16 mouse cellular contexts compared by ENCODE assay signal in the genomic region with DNA sequence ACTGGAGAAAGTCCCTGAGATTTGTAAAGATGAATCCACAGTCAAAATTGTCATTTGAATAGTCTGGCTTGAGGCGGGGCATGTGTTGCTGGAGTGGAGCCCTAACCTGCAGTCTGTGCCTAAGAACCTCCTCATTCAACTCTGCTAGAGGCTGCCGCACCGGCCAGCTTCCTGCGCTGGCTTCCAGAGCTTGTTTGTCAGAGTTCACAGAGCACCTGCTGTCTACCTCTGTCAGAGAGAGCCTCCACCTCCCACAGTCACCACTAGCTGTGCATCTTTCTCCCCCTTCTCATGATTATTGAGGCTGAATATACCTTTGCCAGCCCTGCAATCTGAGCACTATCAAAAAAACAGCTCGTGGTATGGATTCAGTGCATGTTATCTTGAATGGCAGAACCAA. TPM values are rescaled to one million over a fixed set of nuclear protein-coding genes. Genes with fewer than 3 reads are reported as not detected.
DNase-seq lines count a peak whose midpoint lies in the region; TF ChIP-seq lines count a peak whose summit lies in the region.
"Had no signal": no experiment of that assay in that cellular context is flagged by ENCODE, and none has a peak within 500 bp of the region (broad histone marks: within the 10 kb centered on the region; RNA-seq: fewer than 3 reads in every experiment).

No protein-coding gene starts in this region.

- H3K9me3 ChIP-seq in CH12.LX (replicated peaks; ENCODE audit: low read length) = no peaks in the 10 kb centered on the region
- H3K9me3 ChIP-seq: embryonic facial prominence, embryonic 13.5 days; forebrain, embryonic 12.5 days; heart, embryonic 10.5 days; kidney, embryonic 15.5 days had no signal

- no peak for TF ChIP-seq POLR2A in CH12.LX (IDR thresholded peaks at IDR 0.05; ENCODE audit: low read depth, low read length)

- peak overlapping the region; percentile 26; the same call in 1 of the 2 replicates for H3K4me2 ChIP-seq in CH12.LX (ENCODE audit: insufficient read depth, low read depth, poor library complexity, severe bottlenecking)
- H3K4me2 ChIP-seq: embryonic facial prominence, embryonic 13.5 days; forebrain, embryonic 12.5 days; hindbrain, embryonic 14.5 days; kidney, embryonic 15.5 days had no signal

- H3K4me1 ChIP-seq in CH12.LX (ENCODE audit: control insufficient read depth in 1 of 2, insufficient read depth in 2 of 2) = peaks cover 23 to 63% of the 10 kb centered on the region in 2 experiments
- H3K4me1 ChIP-seq: embryonic facial prominence, embryonic 13.5 days; forebrain, embryonic 12.5 days; heart, embryonic 10.5 days; kidney, embryonic 15.5 days had no signal

- no peak overlapping the region; the same call in 1 of the 2 replicates for H3K27ac ChIP-seq in CH12.LX (ENCODE audit: insufficient read depth, low read depth)
- H3K27ac ChIP-seq in gastrocnemius, adult 2 months = no peak overlapping the region
- H3K27ac ChIP-seq: embryonic facial prominence, embryonic 13.5 days; forebrain, embryonic 12.5 days; heart, embryonic 10.5 days; hindbrain, embryonic 14.5 days; kidney, embryonic 15.5 days; macrophage had no signal

- no peak for TF ChIP-seq CTCF in CH12.LX (conservative IDR thresholded peaks at IDR 0.05 in 1 of 2, IDR thresholded peaks at IDR 0.05 in 1 of 2; ENCODE audit: low read depth in 2 of 2, low read length in 2 of 2)
- TF ChIP-seq CTCF in gastrocnemius, adult 2 months (IDR thresholded peaks at IDR 0.05) = no peak

- in situ Hi-C loops in CH12.LX (cut with MboI; ENCODE audit: low pct_ligation_motif_present, low pct_unique_long_range_greater_than_20kb, low sequenced_read_pairs) = no loop called here

- no peaks in the 10 kb centered on the region for H3K36me3 ChIP-seq in CH12.LX (replicated peaks in 1 of 2; ENCODE audit: control insufficient read depth in 1 of 2, insufficient read depth in 1 of 2, low read length in 1 of 2)
- H3K36me3 ChIP-seq: embryonic facial prominence, embryonic 13.5 days; forebrain, embryonic 12.5 days; heart, embryonic 10.5 days; kidney, embryonic 15.5 days had no signal

- no peak for TF ChIP-seq RAD21 in CH12.LX (IDR thresholded peaks at IDR 0.05; ENCODE audit: low read depth, low read length)

- dilution Hi-C loops in CH12.LX (cut with MboI; ENCODE audit: extremely low pct_ligation_motif_present, extremely low pct_unique_long_range_greater_than_20kb, low sequenced_read_pairs) = no loop called here

- no peaks in the 10 kb centered on the region for H3K27me3 ChIP-seq in CH12.LX (replicated peaks)
- H3K27me3 ChIP-seq: embryonic facial prominence, embryonic 13.5 days; forebrain, embryonic 12.5 days; kidney, embryonic 15.5 days had no signal

- no peak for TF ChIP-seq EP300 in CH12.LX (IDR thresholded peaks at IDR 0.05; ENCODE audit: low read length)

- intact Hi-C loops in left cerebral cortex, postnatal 10 days (cut with DNase I) = no loop called here
- intact Hi-C loops in gastrocnemius, adult 2 months (cut with DNase I) = no loop called here

- no peak overlapping the region for H3K4me3 ChIP-seq in CH12.LX (replicated peaks in 1 of 3; ENCODE audit: low read depth in 2 of 3, low read length in 2 of 3, poor library complexity in 1 of 3)
- H3K4me3 ChIP-seq in gastrocnemius, adult 2 months = no peak overlapping the region
- H3K4me3 ChIP-seq: embryonic facial prominence, embryonic 13.5 days; forebrain, embryonic 12.5 days; heart, embryonic 10.5 days; kidney, embryonic 15.5 days had no signal

- H3K79me2 ChIP-seq in CH12.LX (replicated peaks; ENCODE audit: control insufficient read depth, extremely low read depth, insufficient read depth, poor library complexity, severe bottlenecking) = no peaks in the 10 kb centered on the region

- DNase-seq in 416B (ENCODE audit: low read depth) = peak; percentile 20
- DNase-seq in CH12.LX (ENCODE audit: extremely low read depth) = no peak
- peak; percentile 93 for DNase-seq in naive thymus-derived CD4-positive, alpha-beta T cell, adult 2 months (ENCODE audit: low read depth)
- DNase-seq in thymus, adult 18-20 months = peak; percentile 53 to 71
- DNase-seq in left cerebral cortex, postnatal 10 days (ENCODE audit: extremely low spot score in 1 of 2, low spot score in 2 of 2) = no peak
- DNase-seq in right cerebral cortex, postnatal 10 days (ENCODE audit: low spot score in 2 of 2) = no peak
- no peak for DNase-seq in gastrocnemius, adult 2 months
- DNase-seq: left cerebral cortex, postnatal 4 days had no signal

- no peak overlapping the region; the same call in 1 of the 2 replicates for H3K9ac ChIP-seq in CH12.LX (ENCODE audit: insufficient read depth, low read depth)
- H3K9ac ChIP-seq: embryonic facial prominence, embryonic 13.5 days; forebrain, embryonic 12.5 days; hindbrain, embryonic 14.5 days; kidney, embryonic 15.5 days had no signal

TF ChIP-seq in CH12.LX, 34 proteins besides CTCF, POLR2A, EP300 and RAD21:
- TF ChIP-seq ETS1 (conservative IDR thresholded peaks at IDR 0.05; ENCODE audit: low read depth, low read length) (no peak), TCF12 (IDR thresholded peaks at IDR 0.05; ENCODE audit: low read depth, low read length) (0 out of 2 replicates have a peak, but pooled peaks have one; percentile 16), CHD2 (IDR thresholded peaks at IDR 0.05; ENCODE audit: low read length) (no peak)

RNA-seq across cellular contexts. Expression of gene Fasl, which starts 22.4 kb away (rescaled TPM):
- total RNA-seq in CH12.LX (2012; rRNA removed) (0.08 TPM in 2 replicates), CH12.LX (2014; rRNA removed) (0.32 and 0.35 TPM in 2 replicates)
- polyA plus RNA-seq in CH12.LX (2012; ENCODE audit: insufficient read length, low read depth) = not detected in 2 replicates
- under 1 TPM in 1 of 2 experiments, not detected in 1; 0.36 TPM for total RNA-seq in left cerebral cortex, postnatal 10 days (2021)
- not detected for total RNA-seq in gastrocnemius, adult 2 months (2021)
- total RNA-seq: adrenal gland, postnatal 4 days; gastrocnemius, adult 18-20 months had no signal
- polyA plus RNA-seq: embryonic facial prominence, embryonic 13.5 days; forebrain, embryonic 12.5 days; heart, embryonic 10.5 days; hindbrain, embryonic 14.5 days; kidney, embryonic 15.5 days; macrophage had no signal

Comparison
In these comparisons a context has a peak if more than half of its experiments do, and no peak if none do; other contexts are left out.
1. DNase-seq: peak in 416B (single experiment), naive thymus-derived CD4-positive, alpha-beta T cell, adult 2 months (single experiment) and thymus, adult 18-20 months (2 of 2); none in CH12.LX (single experiment), left cerebral cortex, postnatal 10 days (0 of 2), right cerebral cortex, postnatal 10 days (0 of 2) and gastrocnemius, adult 2 months (single experiment).